Mouse (Mus musculus) heart, embryonic 11.5 days (tissue): ENCODE measurements around the gene Rab3c. TPM values are rescaled to one million over a fixed set of nuclear protein-coding genes. Genes with fewer than 3 reads are reported as not detected.

Source experiments
- ATAC-seq: fragments of 200-750 bp; cut with Nextera tagmentation; replicated peaks from 2 replicates; pipeline ENCODE4 v1.8.0; 2017; ENCODE audit warnings: moderate library complexity; ENCODE audit not compliant: insufficient number of reproducible peaks, low FRiP score, low TSS enrichment
- H3K27ac ChIP-seq: fragments of 300-500 bp; sonication (generic); 2 replicates; pipeline ENCODE4 v1.5.1; 2014; ENCODE audit warnings: mild to moderate bottlenecking, low read depth, low read length
- H3K27me3 ChIP-seq: fragments of 300-500 bp; sonication (generic); 2 replicates; pipeline ENCODE4 v1.6.1; 2014; ENCODE audit warnings: mild to moderate bottlenecking, low read length, mixed read lengths; ENCODE audit not compliant: control insufficient read depth, insufficient read depth
- H3K36me3 ChIP-seq: fragments of 300-500 bp; sonication (generic); 2 replicates; pipeline ENCODE4 v1.6.1; 2014; ENCODE audit warnings: mild to moderate bottlenecking, low read length, moderate library complexity, mixed read lengths; ENCODE audit not compliant: control insufficient read depth, insufficient read depth
- H3K4me1 ChIP-seq: fragments of 300-500 bp; sonication (generic); 2 replicates; pipeline ENCODE4 v1.6.1; 2014; ENCODE audit warnings: low read length; ENCODE audit not compliant: control insufficient read depth, insufficient read depth
- H3K4me2 ChIP-seq: fragments of 300-500 bp; sonication (generic); 2 replicates; pipeline ENCODE4 v1.6.1; 2014; ENCODE audit warnings: mild to moderate bottlenecking, moderate library complexity
- H3K4me3 ChIP-seq: fragments of 300-500 bp; sonication (generic); 2 replicates; pipeline ENCODE4 v1.5.1; 2014; ENCODE audit warnings: low read depth, low read length
- H3K9ac ChIP-seq: fragments of 300-500 bp; sonication (generic); 2 replicates; pipeline ENCODE4 v1.6.1; 2014; ENCODE audit warnings: mild to moderate bottlenecking, low read depth, low read length, moderate library complexity
- H3K9me3 ChIP-seq: fragments of 300-500 bp; sonication (generic); replicated peaks from 2 replicates; pipeline ENCODE4 v1.6.1; 2016; ENCODE audit warnings: low read length; ENCODE audit not compliant: control insufficient read depth
- WGBS: fragments of 180-500 bp; shearing (Covaris S2); extraction: QIAGEN DNeasy Blood & Tissue Kit; methylation state at CpG from one replicate; pipeline ENCODE4 v1.1.7; 2014; ENCODE audit not compliant: insufficient replicate concordance; 5-methylcytosine and 5-hydroxymethylcytosine counted together
- polyA plus RNA-seq: library from polyadenylated mRNA; unstranded; fragments of >200 nt; fragmentation: Nextera tagmentation; extraction: Ambion mirVana; gene quantifications from 2 replicates; pipeline ENCODE4 v1.2.1, GENCODE M21; 2014

Rab3c gene
- polyA plus RNA-seq, 1 experiment from 2014 or later = 0.23 TPM

GRCm38 (mm10) chr13:110018431-110018901 is 262.3 kb downstream of the Rab3c start:
- Histone ChIP-seq H3K4me2 (peak overlapping the region; percentile 75), H3K27me3 (no peaks in the 10 kb centered on the region), H3K9me3 (no peaks in the 10 kb centered on the region), H3K27ac (no peak overlapping the region), H3K36me3 (no peaks in the 10 kb centered on the region), H3K4me1 (0 out of 2 replicates have a peak, but pooled peaks cover 2% of the 10 kb centered on the region), H3K9ac (peak overlapping the region; percentile 65), H3K4me3 (peak overlapping the region; percentile 41)
- under 1% methylated on average over 17 of the region's 17 CpGs for WGBS
- 0 out of 2 replicates have a peak, but pooled peaks have one; percentile 8 for ATAC-seq

GRCm38 (mm10) chr13:110012029-110012428 is 268.8 kb downstream of the Rab3c start:
- H3K36me3 ChIP-seq = no peaks in the 10 kb centered on the region
- no peaks in the 10 kb centered on the region for H3K4me1 ChIP-seq
- H3K27me3 ChIP-seq = no peaks in the 10 kb centered on the region
- H3K9ac ChIP-seq = no peak overlapping the region
- no peak overlapping the region for H3K27ac ChIP-seq
- 80% methylated on average over 4 of the region's 4 CpGs for WGBS
- H3K9me3 ChIP-seq = no peaks in the 10 kb centered on the region
- H3K4me2 ChIP-seq = no peak overlapping the region
- no peak for ATAC-seq
- no peak overlapping the region for H3K4me3 ChIP-seq

GRCm38 (mm10) chr13:110010876-110011275 is 269.9 kb downstream of the Rab3c start:
- Histone ChIP-seq H3K27me3 (peaks cover 6% of the 10 kb centered on the region; the same call in 1 of the 2 replicates), H3K36me3 (no peaks in the 10 kb centered on the region), H3K4me2 (no peak overlapping the region), H3K9me3 (no peaks in the 10 kb centered on the region), H3K4me3 (no peak overlapping the region), H3K9ac (no peak overlapping the region), H3K4me1 (no peaks in the 10 kb centered on the region), H3K27ac (no peak overlapping the region)
- WGBS = 78% methylated on average over 6 of the region's 6 CpGs
- ATAC-seq = no peak

GRCm38 (mm10) chr13:110008539-110008938 is 272.3 kb downstream of the Rab3c start:
- Histone ChIP-seq H3K4me2 (no peak overlapping the region), H3K4me3 (no peak overlapping the region), H3K9me3 (no peaks in the 10 kb centered on the region), H3K4me1 (no peaks in the 10 kb centered on the region), H3K36me3 (no peaks in the 10 kb centered on the region), H3K27ac (no peak overlapping the region), H3K27me3 (peaks cover 12% of the 10 kb centered on the region; the same call in 1 of the 2 replicates), H3K9ac (no peak overlapping the region)
- 82% methylated on average over 8 of the region's 8 CpGs for WGBS
- ATAC-seq = no peak

GRCm38 (mm10) chr13:110006106-110006781 is 274.6 kb downstream of the Rab3c start:
- 29% methylated on average over 21 of the region's 21 CpGs for whole genome bisulfite sequencing
- Histone ChIP-seq H3K27me3 (peaks cover 12% of the 10 kb centered on the region; the same call in 1 of the 2 replicates), H3K9me3 (no peaks in the 10 kb centered on the region), H3K36me3 (no peaks in the 10 kb centered on the region), H3K4me1 (no peaks in the 10 kb centered on the region), H3K4me3 (no peak overlapping the region), H3K27ac (no peak overlapping the region), H3K4me2 (peak overlapping the region; percentile 38), H3K9ac (0 out of 2 replicates have a peak overlapping the region, but pooled peaks have one; percentile 12)
- no peak for ATAC-seq

Other genes starting within 250 kb of the Rab3c start
- 0.10 and 0.14 TPM in 2 replicates for gene Gapt, start 76.2 kb upstream of the Rab3c start, polyA plus RNA-seq
- 122 and 146 TPM in 2 replicates for gene Plk2, start 114.0 kb upstream of the Rab3c start, polyA plus RNA-seq